Mouse (Mus musculus): Measurements from ENCODE around the gene Barhl1. TPM values are rescaled to one million over a fixed set of nuclear protein-coding genes. Genes with fewer than 3 reads are reported as not detected.

The Barhl1 gene
- total and polyA plus RNA-seq, 3 experiments, result 0.15 to 0.47 TPM; not detected in 1

DNA sequence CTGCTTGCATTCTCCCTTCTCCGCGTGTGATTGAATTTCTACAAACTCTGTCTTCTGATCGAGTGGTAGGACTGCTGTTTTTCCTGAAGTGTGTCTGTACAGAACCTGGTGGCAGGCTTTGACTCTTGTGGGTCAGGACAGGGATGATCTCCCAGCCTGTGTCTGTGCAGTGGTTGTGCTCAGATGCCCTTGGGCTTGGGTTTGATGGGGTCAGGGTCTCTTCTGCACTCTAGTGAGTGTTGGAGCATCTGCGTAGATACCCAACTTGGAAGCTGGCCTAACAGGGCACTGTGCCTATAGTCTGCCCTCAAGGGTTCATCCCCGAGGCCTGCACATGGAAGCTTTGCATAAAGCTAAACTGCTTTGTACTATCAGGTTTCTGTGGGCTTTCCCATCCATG, 12.6 kb downstream of the Barhl1 start:
- Histone ChIP-seq H3K9me3 (replicated peaks; ENCODE audit: insufficient read depth, low read length) (no peaks in the 10 kb centered on the region), H3K4me1 (ENCODE audit: control insufficient read depth in 1 of 2, insufficient read depth in 2 of 2, low read length in 2 of 2) (no peaks in the 10 kb centered on the region), H3K79me2 (ENCODE audit: control insufficient read depth, insufficient read depth, low read length, poor library complexity) (no peaks in the 10 kb centered on the region), H3K36me3 (ENCODE audit: control insufficient read depth in 1 of 2, insufficient read depth in 2 of 2, low read length in 2 of 2) (peaks cover 0 to 11% of the 10 kb centered on the region in 2 experiments; a peak in 2 of 4 replicates), H3K27me3 (ENCODE audit: control insufficient read depth in 1 of 2, insufficient read depth in 2 of 2, low read length in 2 of 2) (no peaks in the 10 kb centered on the region), H3K27ac (ENCODE audit: control insufficient read depth, low read depth, low read length) (no peak overlapping the region), H3K4me3 (ENCODE audit: control insufficient read depth in 1 of 2, insufficient read depth in 1 of 2, low read depth in 2 of 2, low read length in 2 of 2) (no peak overlapping the region), H3K9ac (ENCODE audit: control insufficient read depth, low read depth, low read length, poor library complexity, severe bottlenecking) (no peak overlapping the region)
- TF ChIP-seq E2F4 (IDR thresholded peaks at IDR 0.05; ENCODE audit: borderline replicate concordance, low read depth, low read length) (no peak), ELF1 (IDR thresholded peaks at IDR 0.05; ENCODE audit: low read depth, low read length) (no peak), GABPA (IDR thresholded peaks at IDR 0.05; ENCODE audit: low read depth, low read length) (no peak), MEF2A (IDR thresholded peaks at IDR 0.05; ENCODE audit: extremely low read depth, insufficient replicate concordance, low read depth, low read length, poor library complexity, severe bottlenecking) (no peak), POLR2A (IDR thresholded peaks at IDR 0.05; ENCODE audit: control insufficient read depth in 1 of 2, insufficient read depth in 1 of 2, low read depth in 1 of 2, low read length in 2 of 2, poor library complexity in 1 of 2) (no peak), GATA1 (IDR thresholded peaks at IDR 0.05; ENCODE audit: low read depth, low read length) (no peak), ZKSCAN1 (IDR thresholded peaks at IDR 0.05; ENCODE audit: low read depth, low read length) (no peak), BHLHE40 (IDR thresholded peaks at IDR 0.05; ENCODE audit: borderline replicate concordance, low read depth, low read length) (no peak), ZMIZ1 (IDR thresholded peaks at IDR 0.05; ENCODE audit: low read depth, low read length) (no peak), MAFK (IDR thresholded peaks at IDR 0.05; ENCODE audit: borderline replicate concordance, low read depth, low read length) (no peak), EP300 (IDR thresholded peaks at IDR 0.05; ENCODE audit: low read depth in 1 of 2, low read length in 2 of 2) (no peak), KAT2A (conservative IDR thresholded peaks at IDR 0.05; ENCODE audit: low read depth, low read length) (no peak), MAX (IDR thresholded peaks at IDR 0.05; ENCODE audit: low read length) (no peak), TCF12 (IDR thresholded peaks at IDR 0.05; ENCODE audit: low read depth, low read length) (no peak)
- DNase-seq (ENCODE audit: low read depth, low spot score), result no peak

DNA sequence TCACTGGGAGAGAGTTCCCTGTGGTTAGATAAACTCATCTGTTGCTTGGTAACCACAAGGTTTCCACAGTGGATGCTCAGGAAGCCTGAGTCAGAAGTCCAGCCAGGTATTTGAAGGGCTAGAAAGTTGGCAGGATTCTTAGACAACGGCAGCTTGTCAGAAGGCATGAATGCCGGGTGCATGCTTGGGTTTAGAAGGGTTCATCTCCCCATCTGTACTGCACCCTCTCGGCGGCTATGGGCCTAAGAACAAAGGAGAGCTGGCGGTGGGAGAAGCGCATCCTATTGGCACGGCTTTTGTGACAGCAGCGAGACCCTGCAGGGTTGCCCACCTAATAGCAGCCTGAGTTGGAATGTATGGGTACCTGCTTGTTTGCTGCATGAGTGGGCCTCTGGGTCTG, 14.2 kb downstream of the Barhl1 start:
- no peaks in the 10 kb centered on the region for H3K4me1 ChIP-seq (ENCODE audit: control insufficient read depth in 1 of 2, insufficient read depth in 2 of 2, low read length in 2 of 2)
- H3K9ac ChIP-seq (ENCODE audit: control insufficient read depth, low read depth, low read length, poor library complexity, severe bottlenecking), result no peak overlapping the region
- no peaks in the 10 kb centered on the region for H3K9me3 ChIP-seq (replicated peaks; ENCODE audit: insufficient read depth, low read length)
- TF ChIP-seq TAL1 (IDR thresholded peaks at IDR 0.05; ENCODE audit: low read length), result no peak
- TF ChIP-seq BHLHE40 (IDR thresholded peaks at IDR 0.05; ENCODE audit: borderline replicate concordance, low read depth, low read length), result no peak
- TF ChIP-seq TCF12 (IDR thresholded peaks at IDR 0.05; ENCODE audit: low read depth, low read length), result no peak
- no peak for TF ChIP-seq MAX (IDR thresholded peaks at IDR 0.05; ENCODE audit: low read length)
- no peaks in the 10 kb centered on the region for H3K79me2 ChIP-seq (ENCODE audit: control insufficient read depth, insufficient read depth, low read length, poor library complexity)
- H3K27me3 ChIP-seq (ENCODE audit: control insufficient read depth in 1 of 2, insufficient read depth in 2 of 2, low read length in 2 of 2), result no peaks in the 10 kb centered on the region
- no peak for DNase-seq (ENCODE audit: low read depth, low spot score)
- H3K4me3 ChIP-seq (ENCODE audit: control insufficient read depth in 1 of 2, insufficient read depth in 1 of 2, low read depth in 2 of 2, low read length in 2 of 2), result no peak overlapping the region
- peaks cover 0 to 14% of the 10 kb centered on the region in 2 experiments; a peak in 2 of 4 replicates for H3K36me3 ChIP-seq (ENCODE audit: control insufficient read depth in 1 of 2, insufficient read depth in 2 of 2, low read length in 2 of 2)
- H3K27ac ChIP-seq (ENCODE audit: control insufficient read depth, low read depth, low read length), result no peak overlapping the region
